Mouse (Mus musculus): Measurements from ENCODE around the gene Arhgap42. TPM values are rescaled to one million over a fixed set of nuclear protein-coding genes. Genes with fewer than 3 reads are reported as not detected.

Arhgap42 gene
- total RNA-seq, 2 experiments from 2014 or later, result 11.1 to 13.1 TPM

DNA sequence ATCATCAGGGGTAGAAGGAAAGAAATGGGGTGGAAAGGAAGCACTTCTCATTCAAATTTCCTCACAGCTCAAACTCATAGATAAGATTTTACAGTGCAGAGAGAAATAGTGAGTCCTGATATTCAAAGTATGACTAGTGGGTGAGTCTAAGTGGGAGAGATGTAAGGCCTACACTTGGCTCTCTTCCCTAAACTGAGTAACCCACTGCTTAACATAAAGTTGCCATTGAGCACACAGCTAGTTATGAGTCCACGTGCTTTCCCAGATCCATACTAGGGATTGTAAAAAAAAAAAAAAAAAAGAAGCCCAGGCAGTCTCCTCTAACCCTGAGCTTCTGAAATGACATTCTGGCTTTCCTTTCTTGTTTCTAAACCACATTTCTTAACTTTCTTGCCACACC is 96.8 kb downstream of the Arhgap42 start:
- DNase-seq, result no peak

DNA sequence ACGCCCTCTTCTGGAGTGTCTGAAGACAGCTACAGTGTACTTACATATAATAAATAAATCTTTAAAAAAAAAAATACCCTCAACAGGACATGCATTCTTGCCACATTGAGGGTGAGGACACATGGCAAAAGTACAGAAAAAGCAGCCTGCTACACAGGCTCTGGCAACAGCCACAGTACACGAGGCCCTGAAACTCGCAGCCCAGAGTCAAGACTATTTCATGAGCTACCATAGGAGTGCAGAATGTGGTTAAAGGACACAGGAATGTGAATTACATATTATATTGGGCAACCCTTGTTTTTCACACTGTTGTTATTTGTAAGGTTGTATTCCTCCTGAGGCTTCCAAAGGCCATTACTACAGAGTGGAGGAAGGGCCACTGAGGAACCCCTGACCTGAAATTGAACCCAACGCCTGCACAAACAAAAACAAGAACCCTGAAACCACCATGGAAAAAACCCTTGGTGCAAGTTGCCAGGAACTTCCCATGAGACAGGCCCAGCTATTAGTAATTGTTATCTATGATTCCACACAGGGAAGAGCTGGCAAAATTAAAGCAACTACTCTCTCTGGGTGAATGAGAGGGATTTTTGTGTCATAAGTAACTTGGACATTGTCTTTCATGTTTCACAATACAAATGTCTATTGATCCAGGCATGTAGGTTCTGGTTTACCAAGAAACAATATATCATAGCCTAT is 109.8 kb downstream of the Arhgap42 start:
- no peak for DNase-seq

DNA sequence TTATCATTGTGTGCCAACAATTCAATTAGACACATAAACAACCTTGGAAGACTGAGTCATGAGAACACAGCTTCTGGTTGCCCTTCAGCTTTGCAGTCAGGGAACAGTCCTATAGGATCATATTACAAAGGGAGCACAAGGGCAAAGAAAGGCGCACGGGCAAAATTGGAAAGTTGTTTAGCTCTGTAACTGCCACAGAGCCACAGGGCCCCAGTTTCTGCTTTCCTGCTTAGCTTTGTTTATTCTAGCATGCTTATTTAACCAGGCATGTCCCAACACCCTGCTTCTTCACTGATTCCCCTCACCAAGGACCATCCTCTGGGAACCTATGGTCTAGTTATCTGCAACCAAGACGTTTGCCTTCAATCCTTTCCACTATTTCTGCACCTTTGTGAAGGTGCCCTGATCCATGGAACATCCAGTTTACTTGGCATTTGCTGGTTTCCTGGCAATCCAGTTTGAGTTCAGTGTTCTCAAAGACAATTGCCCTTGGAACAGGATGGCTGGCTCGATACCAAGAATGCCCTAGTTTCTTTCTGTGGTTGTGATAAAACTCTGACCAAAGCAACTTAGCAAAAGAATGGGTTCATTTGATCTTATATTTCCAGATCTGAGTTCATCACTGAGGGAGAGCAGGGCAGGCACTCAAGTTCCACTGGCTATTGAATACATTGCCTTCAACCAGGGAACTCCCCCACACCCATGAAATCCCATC is 111.7 kb downstream of the Arhgap42 start:
- DNase-seq, result no peak

DNA sequence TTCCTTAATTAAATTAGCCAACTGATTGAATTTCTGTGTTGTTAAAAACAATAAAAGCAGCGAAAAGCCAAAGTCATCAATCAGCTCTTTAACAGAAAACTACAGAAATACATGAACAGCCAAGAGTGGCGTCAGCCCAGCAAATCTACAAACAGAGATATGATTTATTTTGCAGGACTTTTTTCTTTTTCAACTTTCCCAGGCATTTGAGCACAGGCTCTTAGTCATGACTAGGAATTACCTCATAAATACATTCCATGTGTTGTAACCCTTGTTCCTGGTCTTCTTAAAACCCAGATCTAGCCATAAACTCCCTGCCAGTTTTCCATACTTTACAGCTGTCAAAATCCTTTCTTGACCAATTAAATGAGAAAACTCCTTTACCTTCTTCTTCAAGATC is 114.7 kb downstream of the Arhgap42 start:
- DNase-seq, result no peak

DNA sequence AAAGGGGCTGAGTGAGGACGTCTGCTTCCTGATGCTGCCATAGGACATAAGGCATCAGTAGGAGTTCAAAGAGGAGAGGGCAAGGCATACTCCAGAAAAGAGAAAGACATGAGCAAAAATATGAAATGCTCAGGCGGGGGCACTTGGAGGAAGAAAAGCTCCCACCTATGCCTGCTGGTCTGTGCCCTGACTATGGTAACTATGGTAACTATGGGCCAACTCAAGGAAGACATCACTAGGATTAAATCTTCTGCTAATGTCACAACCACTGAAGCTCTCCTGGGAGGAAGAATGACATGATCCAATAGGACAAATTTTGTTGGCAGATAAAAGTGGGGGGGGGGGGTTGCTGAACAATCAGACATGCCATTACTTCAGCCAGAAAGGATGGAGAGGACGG is 124.6 kb downstream of the Arhgap42 start:
- no peak for DNase-seq

DNA sequence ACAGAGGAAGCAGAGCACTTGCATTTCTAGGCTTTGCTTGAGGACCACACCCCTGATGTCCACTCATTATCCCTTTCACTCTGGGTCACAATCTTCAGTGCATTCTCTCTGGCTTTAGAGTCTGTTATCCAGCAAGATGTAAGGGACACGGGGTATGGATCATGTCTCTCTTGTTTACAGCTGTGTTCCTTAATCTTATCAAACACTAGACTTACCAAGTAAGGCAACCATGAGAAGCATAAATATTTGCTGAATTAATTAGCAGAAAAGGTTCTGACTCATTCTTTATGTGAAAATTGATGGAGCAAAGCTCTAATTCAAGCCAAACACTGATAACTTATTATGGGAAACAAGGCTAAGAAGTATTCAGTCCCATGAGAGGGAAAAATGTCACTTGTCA is 125.1 kb downstream of the Arhgap42 start:
- DNase-seq, result no peak

DNA sequence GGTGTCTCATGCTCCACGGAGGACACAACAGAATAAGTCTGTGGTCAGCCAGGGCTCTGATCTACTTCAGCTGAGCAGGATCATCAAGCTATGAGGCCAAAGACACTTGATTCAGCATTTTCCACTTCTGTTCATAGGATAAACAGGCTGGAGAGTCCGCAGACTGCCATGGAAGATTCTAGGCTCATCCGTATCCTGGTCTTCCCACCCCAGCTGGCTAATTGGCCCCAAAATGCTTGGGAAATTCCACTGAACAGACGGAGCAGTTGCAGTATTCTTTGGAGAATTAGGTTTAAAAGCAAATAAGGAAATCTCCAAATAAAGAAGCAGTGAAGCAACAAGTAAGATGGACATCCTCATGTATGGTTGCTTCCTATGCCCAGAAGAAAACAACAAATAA is 126.0 kb downstream of the Arhgap42 start:
- peak; percentile 36 for DNase-seq

DNA sequence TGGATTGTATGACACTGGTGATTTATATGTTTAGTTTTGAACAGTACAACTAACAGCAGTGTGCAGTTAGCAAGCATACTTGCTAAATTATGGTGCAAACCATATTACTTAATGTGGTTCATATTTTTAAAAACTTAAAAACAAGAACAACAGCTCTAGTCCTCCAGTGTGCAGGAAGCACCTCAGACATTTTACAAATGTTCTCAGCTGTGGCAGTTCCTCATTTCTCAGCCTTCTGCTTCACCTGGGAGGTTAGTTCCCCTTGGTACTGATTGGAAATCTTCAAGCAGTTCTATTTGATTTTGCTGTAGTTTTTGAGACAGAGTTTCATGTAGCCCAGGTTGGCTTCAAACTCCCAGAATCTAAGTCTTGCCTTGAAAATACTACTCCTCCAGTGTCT is 131.2 kb downstream of the Arhgap42 start:
- no peak for DNase-seq

DNA sequence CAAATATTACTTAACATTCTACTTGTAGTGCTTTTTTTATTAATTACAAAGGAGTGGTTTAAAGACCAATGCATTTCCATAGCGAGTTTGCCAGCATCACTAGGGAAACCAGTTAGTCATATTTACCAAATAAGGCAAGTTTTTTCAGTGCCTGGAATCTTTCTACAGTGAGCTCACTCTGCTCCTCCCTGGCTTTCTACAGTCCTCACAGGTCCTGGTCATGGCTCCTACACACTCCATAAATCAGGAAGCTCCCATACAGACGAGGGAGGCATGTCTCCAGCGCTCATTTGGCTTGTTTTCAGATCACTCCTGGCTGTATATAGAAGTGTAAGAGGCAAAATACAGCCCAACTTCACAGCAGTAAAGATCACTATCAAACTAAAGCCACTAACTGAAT is 134.1 kb downstream of the Arhgap42 start:
- no peak for DNase-seq

DNA sequence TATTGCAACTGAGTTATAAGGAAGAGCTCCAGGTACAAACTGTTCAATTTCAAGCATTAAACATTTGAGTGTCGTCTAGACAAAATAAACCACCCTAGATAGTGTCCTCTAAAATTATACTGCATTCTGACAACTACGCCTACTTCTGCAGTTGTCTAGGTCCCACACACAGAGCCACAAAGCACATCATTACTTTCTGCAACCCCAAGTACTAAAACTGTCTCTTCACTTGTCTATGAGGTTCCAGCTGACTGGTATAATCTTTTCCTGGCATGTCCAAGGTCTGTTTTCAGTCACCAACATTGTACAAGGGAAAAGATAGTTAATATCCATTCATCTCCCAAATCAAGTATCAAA is 136.8 kb downstream of the Arhgap42 start:
- no peak for DNase-seq

DNA sequence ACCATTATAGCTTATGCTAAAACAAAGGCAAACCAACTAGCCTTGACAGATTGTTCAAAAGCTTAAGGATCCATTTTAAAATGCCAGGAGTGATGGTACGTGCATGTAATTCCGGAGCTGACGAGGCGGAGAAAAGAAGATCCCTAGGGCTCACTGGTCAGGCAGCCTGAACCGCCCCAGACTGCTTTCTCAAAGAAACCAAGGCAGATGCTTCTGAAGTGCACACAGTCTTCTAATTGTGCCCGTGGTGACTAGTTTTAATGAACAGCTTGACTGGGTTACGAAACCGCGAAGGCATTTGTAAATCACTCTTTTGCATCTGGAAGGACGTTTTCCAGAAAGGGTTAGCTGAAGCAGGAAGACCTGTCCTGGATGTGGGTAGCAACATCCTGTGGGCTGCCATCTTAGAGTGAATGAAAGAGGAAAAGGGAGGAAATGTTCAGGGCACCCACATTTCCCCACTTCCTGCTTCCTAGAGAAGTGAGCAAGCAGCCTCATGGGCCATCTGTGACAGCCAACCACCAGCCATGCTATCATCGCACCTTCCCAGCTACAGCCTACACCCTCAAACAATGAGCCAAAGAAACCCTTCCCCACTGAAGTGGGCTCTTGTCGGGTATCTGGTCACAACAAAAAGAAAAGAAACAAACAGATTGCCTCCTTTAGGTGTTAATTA is 137.3 kb downstream of the Arhgap42 start:
- no peak for DNase-seq

DNA sequence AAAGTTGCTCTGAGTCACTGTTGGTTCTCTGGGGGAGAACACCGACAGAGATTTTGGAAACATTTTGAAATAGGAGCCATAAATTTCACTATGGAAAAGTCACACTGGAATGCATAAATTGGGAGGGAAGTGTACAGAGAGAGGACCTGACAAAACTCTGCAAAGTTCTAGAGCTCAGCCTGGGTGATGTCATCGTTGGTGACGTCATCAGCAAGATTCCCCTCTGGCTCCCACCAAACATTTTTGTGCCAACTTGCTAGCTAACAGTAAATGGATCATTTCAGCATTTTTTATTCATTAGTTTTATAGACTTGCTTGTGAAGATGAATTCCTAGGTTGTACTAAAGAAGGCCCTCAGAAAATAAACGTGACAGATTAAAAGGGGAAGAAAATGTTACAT is 137.8 kb downstream of the Arhgap42 start:
- peak; percentile 15 for DNase-seq

DNA sequence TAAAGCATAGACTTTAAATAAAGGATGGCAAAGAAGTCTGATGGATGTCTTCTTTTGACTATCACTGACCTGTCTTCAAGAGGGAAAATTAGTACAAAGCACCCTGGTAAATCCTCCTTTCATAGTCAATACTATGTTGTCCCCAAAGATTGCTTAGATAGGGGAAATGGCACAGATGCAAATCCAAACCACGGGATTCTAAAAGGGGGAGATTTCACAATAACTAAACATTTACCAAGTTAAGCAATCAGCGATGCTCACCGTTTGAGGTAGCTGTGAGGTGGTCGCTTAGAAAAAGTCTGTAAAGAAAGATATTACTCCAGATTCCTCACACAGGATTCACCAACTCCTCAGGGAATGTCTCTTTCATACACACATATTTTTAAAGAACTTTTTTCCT is 141.1 kb downstream of the Arhgap42 start:
- DNase-seq, result no peak

DNA sequence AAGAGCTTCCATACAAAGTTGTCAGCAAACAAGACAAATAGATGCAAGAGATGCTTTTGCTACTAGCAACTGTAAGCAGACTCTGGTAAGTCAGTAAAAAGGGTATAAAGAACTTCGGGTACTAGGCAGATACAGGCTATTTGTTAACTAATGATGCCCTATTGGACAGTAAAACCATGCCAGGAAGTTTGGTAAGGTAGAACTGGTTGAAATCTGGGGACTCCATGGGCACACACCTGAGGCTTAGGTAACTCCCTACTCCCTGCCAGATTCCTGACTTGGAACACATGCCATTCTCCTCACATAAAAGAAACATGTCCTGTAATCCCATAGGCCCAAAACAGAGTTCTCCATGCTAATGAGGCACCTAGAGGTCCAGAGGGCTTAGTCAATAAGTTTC is 142.1 kb downstream of the Arhgap42 start:
- no peak for DNase-seq

DNA sequence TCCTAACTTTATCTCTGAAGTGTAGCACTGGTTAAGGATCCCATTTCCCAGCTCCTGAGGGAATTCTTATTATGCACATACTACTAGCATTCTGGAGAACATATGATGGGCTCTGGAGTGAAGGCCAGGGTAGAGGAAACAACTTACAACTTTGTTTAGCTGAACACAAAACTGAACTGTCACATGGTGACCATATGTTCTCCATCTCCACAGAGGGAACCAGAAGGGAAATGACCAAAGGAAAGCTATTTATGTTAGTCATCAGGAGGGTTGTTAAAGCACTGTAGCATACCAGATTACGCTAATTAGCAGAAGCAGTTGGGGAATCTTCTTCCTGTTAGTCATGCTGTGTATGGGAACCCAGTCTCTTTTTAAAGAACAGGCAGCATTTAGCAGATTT is 145.8 kb downstream of the Arhgap42 start:
- no peak for DNase-seq

DNA sequence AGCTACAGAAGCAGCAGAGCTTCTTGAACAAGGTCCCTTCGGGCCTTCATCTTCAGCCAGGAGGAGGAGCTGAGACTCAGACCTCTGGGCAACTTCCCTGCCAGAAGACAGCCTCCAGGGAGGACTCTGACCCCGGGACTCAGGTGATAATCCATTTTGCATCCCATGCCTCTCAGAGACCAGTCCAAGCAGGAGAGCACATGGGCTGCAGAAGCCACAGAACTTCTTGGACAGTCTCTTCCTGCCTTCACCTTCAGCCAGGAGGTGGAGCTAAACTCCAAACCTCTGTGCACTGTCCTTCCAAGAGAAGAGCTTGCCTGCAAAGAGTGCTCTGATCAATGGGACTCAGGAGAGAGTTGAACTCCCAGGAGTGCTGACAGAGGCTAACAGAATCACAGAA is 155.5 kb downstream of the Arhgap42 start:
- peak; percentile 22 for DNase-seq

DNA sequence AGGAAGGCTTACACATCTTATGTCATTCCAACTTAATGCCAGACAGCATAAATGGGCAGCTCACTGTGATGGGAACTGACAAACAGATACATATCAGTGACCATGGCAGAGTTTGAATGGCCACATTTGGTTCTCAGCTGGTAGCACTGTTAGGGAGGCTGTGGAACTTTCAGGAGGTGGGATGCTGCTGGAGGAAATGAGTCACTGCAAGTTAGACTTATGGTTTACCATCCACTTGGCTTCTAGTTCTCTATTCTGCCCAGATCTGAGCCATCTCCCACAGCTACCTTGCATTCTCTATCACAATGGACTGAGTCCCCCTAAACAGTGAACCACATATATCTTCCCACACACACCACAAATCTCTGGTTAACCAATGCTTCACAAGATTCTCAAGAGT is 186.0 kb downstream of the Arhgap42 start:
- DNase-seq, result no peak

DNA sequence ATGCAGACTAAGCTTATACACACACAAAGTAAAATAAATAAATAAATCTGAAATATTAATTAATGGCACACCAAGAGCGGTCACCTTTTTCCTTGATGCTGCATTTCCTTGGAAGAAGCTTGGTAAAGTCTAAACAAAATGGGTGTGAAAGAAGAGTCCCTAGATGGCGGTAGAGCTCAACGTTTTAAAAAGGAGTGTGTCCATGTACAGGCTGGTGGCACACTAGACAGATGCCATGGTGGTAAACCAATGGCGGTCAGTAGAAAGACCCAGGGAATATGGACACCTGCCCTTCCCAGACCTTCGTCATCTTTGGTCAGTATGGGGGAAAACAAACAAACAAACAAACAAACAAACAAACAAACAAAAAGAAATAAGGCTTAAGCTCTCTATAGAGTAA is 187.7 kb downstream of the Arhgap42 start:
- DNase-seq, result peak; percentile 40

DNA sequence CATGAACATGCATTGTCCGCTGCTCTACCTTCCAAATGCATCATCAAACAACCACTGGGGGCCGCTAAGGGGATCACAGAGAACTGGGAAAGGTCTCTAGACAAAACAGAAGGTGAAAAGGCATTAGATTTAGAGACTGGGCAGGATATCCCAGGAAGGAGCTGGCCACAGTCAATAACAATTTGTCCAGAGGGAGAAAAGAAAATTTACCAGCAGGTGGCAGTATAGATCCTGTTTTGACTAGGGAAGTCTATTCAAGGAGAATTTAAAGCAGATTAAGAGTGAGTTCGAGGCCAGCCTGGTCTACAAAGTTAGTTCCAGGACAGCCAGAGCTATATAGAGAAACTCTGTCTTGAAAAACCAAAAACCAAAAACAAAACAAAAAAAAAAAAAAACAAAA is 189.7 kb downstream of the Arhgap42 start:
- DNase-seq, result peak; percentile 9

DNA sequence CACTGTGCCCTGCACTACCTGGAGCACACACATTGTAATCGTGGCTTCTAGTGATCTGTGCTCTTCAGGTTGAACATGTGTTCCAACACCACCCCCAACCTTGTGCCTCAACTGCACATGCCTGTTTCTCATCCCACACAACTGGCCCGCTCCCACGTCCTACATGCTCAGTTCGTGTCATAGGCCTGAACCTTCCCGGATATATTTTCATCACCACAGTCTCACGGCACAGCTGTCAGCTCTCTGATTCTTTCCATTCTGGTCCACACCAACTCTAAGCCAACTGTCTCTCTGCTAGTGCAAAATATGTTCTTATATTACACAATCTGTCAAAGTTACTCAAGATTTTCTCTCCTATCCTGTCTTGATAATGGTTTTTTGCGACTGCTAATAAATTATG is 197.9 kb downstream of the Arhgap42 start:
- DNase-seq, result no peak

DNA sequence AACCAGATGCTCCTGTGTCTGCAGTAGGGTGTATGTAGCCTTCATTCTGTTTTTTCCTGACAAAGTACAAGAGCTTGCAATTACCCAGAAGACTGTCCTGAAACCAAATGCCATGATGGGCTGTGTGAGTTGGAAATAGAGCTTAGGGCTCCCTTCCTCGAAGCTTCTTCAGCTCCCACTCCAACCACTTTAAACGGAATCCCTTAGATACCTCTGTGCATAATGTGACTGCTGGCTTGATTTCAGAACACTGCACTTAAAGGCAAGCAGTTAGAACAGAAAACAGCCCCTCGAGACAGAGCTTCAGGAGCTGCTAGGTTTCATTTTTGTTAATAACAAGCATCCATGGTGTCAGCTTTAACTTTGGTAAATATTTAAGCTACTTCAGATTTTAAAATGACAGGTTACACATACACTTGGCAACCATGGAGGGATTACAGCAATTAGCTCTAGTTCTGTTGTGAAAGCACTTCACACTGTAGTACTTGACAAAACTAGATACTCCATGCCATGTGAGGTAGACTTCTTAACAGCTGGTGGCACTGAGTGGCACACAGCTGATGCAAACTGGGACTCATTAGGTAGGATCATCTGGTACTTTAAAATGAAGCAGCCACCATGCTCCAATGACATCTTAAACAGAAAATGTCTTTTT is 201.8 kb downstream of the Arhgap42 start:
- DNase-seq, result no peak

DNA sequence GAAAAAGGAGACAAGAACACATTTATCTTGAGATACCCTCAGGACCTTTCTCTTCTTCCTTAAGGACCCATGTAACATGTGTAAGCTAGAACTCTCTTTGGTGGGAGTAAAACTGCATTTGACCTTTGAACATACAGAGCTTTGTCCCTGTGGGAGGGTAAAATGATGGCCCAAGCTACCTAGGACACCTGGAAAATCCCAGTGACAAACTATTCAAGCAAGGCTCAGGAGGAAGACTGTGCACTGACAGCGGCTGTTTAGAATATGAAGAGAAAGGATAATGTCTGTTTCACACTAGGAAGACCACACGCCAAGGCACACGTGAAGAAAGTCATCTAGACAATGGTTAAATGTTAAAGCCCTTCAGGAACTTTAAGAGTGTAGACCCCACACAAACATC is 211.0 kb downstream of the Arhgap42 start:
- DNase-seq, result no peak

DNA sequence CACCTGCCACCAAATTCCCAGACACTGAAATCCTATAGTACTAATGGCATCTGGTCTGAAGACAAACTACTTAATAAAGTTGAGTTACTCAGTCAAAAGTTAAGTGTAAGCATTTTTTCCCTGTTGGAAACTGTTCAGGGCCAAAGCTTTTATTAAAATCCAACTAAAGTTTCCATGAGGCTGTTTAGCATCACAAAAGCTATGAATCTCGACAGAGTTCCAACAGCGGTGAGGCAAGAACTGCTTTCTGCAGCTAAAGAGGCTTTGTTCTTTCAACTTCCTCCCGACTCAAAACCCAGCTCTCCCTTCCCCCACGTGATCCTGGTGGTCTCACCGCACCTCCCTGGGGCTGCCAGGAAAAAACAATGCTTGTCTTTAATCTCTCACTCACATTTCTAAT is 211.5 kb downstream of the Arhgap42 start:
- DNase-seq, result no peak

Data from heart, postnatal 4 days (tissue).